Mouse (Mus musculus): ENCODE results near the gene Hepacam2. TPM values are rescaled to one million over a fixed set of nuclear protein-coding genes. Genes with fewer than 3 reads are reported as not detected.
A peak's percentile ranks its signal among the peaks of the same experiment; 100 is the strongest.

The Hepacam2 gene
- polyA plus RNA-seq, 1 experiment from 2014 or later = 0.06 TPM

- no peak overlapping the region for H3K4me3 ChIP-seq (ENCODE audit: inconsistent target)
- no peak overlapping the region for H3K27ac ChIP-seq
- 0% methylated on average over 2 of the region's 2 CpGs for WGBS (ENCODE audit: missing documents)
- H3K36me3 ChIP-seq (ENCODE audit: inconsistent target) = no peaks in the 10 kb centered on the region
- H3K79me2 ChIP-seq (ENCODE audit: inconsistent target) = peaks cover 30% of the 10 kb centered on the region
Measured at GRCm38 (mm10) chr6:3496210-3496609, 1.9 kb downstream of the Hepacam2 start.

GRCm38 (mm10) chr6:3494285-3494684 lies 3.8 kb downstream of the Hepacam2 start:
- WGBS (ENCODE audit: missing documents) = 91% methylated on average over 5 of the region's 5 CpGs
- Histone ChIP-seq H3K4me3 (ENCODE audit: inconsistent target) (no peak overlapping the region), H3K27ac (no peak overlapping the region), H3K36me3 (ENCODE audit: inconsistent target) (no peaks in the 10 kb centered on the region), H3K79me2 (ENCODE audit: inconsistent target) (peaks cover 11% of the 10 kb centered on the region)

- Histone ChIP-seq H3K4me3 (ENCODE audit: inconsistent target) (no peak overlapping the region), H3K79me2 (ENCODE audit: inconsistent target) (no peaks in the 10 kb centered on the region), H3K36me3 (ENCODE audit: inconsistent target) (no peaks in the 10 kb centered on the region), H3K27ac (no peak overlapping the region)
- 42% methylated on average over 1 of the region's 1 CpGs for WGBS (ENCODE audit: missing documents)
Measured at GRCm38 (mm10) chr6:3487355-3487754, 10.7 kb downstream of the Hepacam2 start.

DNA sequence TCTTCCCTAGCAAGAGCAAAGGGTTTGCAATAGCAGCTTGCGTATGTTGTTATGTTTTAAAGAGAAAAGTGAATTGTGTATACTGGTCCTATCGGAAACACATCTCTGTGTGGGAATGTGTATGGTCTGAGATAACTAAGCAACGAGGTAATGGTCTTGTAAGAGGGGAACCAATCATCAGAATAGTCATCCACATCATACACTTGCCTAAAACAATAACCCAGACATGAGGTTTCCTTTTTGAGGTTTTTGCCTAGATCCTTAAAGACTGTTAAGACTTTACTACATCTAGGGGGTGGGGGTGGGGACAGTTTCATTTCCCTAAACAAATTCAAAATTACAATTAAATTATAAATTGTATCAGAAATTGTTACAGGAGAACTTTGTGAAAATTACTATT lies 13.0 kb downstream of the Hepacam2 start:
- Histone ChIP-seq H3K4me3 (ENCODE audit: inconsistent target) (no peak overlapping the region), H3K27ac (no peak overlapping the region), H3K79me2 (ENCODE audit: inconsistent target) (no peaks in the 10 kb centered on the region), H3K36me3 (ENCODE audit: inconsistent target) (no peaks in the 10 kb centered on the region)
- 47% methylated on average over 3 of the region's 3 CpGs for WGBS (ENCODE audit: missing documents)

DNA sequence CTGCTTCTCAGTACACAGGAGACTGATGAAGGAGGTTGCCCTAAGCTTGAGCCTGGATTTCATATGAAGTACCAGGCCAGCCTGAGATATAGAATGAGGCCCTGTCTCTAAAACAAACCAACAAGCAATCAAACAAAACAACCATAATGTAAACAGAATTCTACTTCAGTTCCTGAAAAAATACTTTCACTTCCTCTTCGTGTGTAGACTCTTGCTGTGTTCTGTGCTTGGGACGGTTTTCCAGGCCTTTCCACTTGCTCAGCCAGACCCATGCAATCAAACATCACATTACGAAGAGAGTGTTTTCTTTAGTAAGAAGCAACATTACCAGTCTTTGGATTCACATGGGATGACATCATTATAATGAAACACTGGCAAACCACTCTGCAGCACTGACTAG lies 16.4 kb downstream of the Hepacam2 start:
- H3K79me2 ChIP-seq (ENCODE audit: inconsistent target) = no peaks in the 10 kb centered on the region
- WGBS (ENCODE audit: missing documents) = 15% methylated on average over 3 of the region's 3 CpGs
- no peaks in the 10 kb centered on the region for H3K36me3 ChIP-seq (ENCODE audit: inconsistent target)
- H3K4me3 ChIP-seq (ENCODE audit: inconsistent target) = no peak overlapping the region
- 0 out of 2 replicates have a peak overlapping the region, but pooled peaks have one; percentile 5 for H3K27ac ChIP-seq

DNA sequence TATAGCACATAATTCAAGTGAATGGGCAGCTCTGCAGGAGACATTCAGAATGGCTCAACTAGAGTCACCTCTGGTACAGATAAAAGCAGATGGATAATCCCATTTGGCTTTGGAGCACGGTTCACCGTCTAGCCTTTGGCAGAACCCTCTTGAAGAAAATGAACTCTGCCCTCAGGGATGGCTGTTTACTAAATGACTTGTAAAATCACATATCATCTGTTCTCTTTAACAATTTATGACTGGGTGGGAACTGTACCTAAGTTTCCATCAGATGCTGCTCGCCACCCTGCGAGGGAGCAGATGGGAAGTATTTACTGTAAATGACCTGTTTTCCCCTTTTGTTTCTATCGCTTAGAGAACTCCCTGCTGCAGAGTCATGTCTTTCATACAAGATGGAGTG lies 18.2 kb downstream of the Hepacam2 start:
- H3K27ac ChIP-seq = no peak overlapping the region
- H3K79me2 ChIP-seq (ENCODE audit: inconsistent target) = no peaks in the 10 kb centered on the region
- no peak overlapping the region for H3K4me3 ChIP-seq (ENCODE audit: inconsistent target)
- no peaks in the 10 kb centered on the region for H3K36me3 ChIP-seq (ENCODE audit: inconsistent target)
- whole genome bisulfite sequencing (ENCODE audit: missing documents) = 91% methylated on average over 5 of the region's 5 CpGs

DNA sequence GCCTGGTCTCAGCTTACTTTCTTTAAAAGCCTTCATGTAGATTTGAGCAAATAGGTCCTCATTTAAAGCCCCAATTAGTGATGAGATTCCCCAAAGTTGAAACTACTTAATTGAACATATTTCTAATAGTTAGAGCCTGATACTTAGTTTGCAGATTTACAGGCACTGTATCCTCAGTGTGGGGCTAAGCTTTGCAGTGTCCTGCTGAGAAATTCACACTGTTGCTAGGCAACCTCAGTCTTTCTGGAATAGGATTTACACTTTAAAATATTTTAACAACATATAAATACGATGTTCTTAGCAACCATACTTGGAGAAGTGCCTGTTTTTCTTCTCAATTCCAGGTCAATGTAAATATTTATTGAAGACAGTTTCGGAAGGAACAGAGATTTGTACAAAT lies 21.8 kb downstream of the Hepacam2 start:
- WGBS (ENCODE audit: missing documents) = 83% methylated on average over 2 of the region's 2 CpGs
- Histone ChIP-seq H3K36me3 (ENCODE audit: inconsistent target) (no peaks in the 10 kb centered on the region), H3K79me2 (ENCODE audit: inconsistent target) (no peaks in the 10 kb centered on the region), H3K27ac (no peak overlapping the region), H3K4me3 (ENCODE audit: inconsistent target) (no peak overlapping the region)

DNA sequence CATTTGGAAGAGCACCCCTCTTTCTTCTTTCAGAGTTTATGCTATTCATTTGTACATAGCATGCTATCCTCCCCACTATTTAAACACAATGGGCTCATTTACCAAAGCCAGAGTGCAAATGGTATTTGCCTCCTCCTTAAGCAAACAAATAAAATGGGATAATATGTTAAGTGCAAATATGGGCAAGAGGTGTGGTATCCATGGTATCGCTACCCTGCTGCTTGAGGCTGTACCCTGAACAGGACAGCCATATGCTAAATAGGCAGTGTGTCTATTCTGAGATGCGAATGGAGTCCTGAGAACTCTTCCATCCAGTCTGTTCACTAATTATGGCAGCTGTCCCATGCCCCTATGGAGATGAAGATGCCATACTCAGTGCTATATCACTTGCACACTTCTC lies 27.4 kb downstream of the Hepacam2 start:
- Histone ChIP-seq H3K27ac (no peak overlapping the region), H3K79me2 (ENCODE audit: inconsistent target) (no peaks in the 10 kb centered on the region), H3K4me3 (ENCODE audit: inconsistent target) (no peak overlapping the region), H3K36me3 (ENCODE audit: inconsistent target) (no peaks in the 10 kb centered on the region)
- WGBS (ENCODE audit: missing documents) = 100% methylated on average over 1 of the region's 2 CpGs

GRCm38 (mm10) chr6:3468627-3469026 lies 29.5 kb downstream of the Hepacam2 start:
- no peak overlapping the region for H3K4me3 ChIP-seq (ENCODE audit: inconsistent target)
- 22% methylated on average over 1 of the region's 1 CpGs for WGBS (ENCODE audit: missing documents)

GRCm38 (mm10) chr6:3463594-3463993 lies 34.5 kb downstream of the Hepacam2 start:
- 88% methylated on average over 2 of the region's 2 CpGs for WGBS (ENCODE audit: missing documents)
- H3K4me3 ChIP-seq (ENCODE audit: inconsistent target) = no peak overlapping the region

More at GRCm38 (mm10) chr6:3468627-3469026, 29.5 kb downstream of the Hepacam2 start:
- Histone ChIP-seq H3K27ac (no peak overlapping the region), H3K36me3 (ENCODE audit: inconsistent target) (no peaks in the 10 kb centered on the region), H3K79me2 (ENCODE audit: inconsistent target) (no peaks in the 10 kb centered on the region)

GRCm38 (mm10) chr6:3463026-3463425 lies 35.1 kb downstream of the Hepacam2 start:
- Histone ChIP-seq H3K4me3 (ENCODE audit: inconsistent target) (no peak overlapping the region), H3K79me2 (ENCODE audit: inconsistent target) (no peaks in the 10 kb centered on the region), H3K27ac (no peak overlapping the region), H3K36me3 (ENCODE audit: inconsistent target) (no peaks in the 10 kb centered on the region)
- WGBS (ENCODE audit: missing documents) = 46% methylated on average over 6 of the region's 6 CpGs

More at GRCm38 (mm10) chr6:3463594-3463993, 34.5 kb downstream of the Hepacam2 start:
- no peaks in the 10 kb centered on the region for H3K36me3 ChIP-seq (ENCODE audit: inconsistent target)
- no peaks in the 10 kb centered on the region for H3K79me2 ChIP-seq (ENCODE audit: inconsistent target)
- H3K27ac ChIP-seq = no peak overlapping the region

DNA sequence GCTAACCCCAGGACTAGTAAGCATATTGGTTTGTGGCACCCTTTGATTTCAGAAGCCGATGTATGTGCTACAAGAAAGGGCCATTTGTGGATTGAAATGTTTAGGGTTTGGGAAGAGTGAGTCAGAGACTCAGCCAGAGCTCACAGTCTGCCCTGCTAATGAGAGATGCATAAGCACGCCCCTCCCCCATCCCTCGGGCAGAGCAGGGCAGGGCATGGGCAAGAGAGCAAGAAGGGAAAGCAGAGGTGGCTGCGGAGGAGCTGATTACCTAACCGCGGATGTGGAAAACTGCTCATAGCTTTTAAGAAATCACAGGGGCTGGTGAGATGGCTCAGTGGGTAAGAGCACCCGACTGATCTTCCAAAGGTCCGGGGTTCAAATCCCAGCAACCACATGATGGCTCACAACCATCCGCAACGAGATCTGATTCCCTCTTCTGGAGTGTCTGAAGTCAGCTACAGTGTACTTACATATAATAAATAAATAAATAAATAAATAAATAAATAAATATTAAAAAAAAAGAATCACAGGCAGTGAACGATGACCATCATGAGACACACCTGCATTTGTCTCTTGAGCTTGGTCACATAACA lies 42.1 kb downstream of the Hepacam2 start:
- H3K4me3 ChIP-seq (ENCODE audit: inconsistent target) = no peak overlapping the region
- H3K79me2 ChIP-seq (ENCODE audit: inconsistent target) = no peaks in the 10 kb centered on the region
- H3K27ac ChIP-seq = no peak overlapping the region
- no peaks in the 10 kb centered on the region for H3K36me3 ChIP-seq (ENCODE audit: inconsistent target)
- 54% methylated on average over 11 of the region's 11 CpGs for WGBS (ENCODE audit: missing documents)

- no peak overlapping the region for H3K4me3 ChIP-seq (ENCODE audit: inconsistent target)
- 77% methylated on average over 5 of the region's 5 CpGs for WGBS (ENCODE audit: missing documents)
- H3K27ac ChIP-seq = no peak overlapping the region
- H3K36me3 ChIP-seq (ENCODE audit: inconsistent target) = no peaks in the 10 kb centered on the region
- H3K79me2 ChIP-seq (ENCODE audit: inconsistent target) = no peaks in the 10 kb centered on the region
Measured at GRCm38 (mm10) chr6:3454421-3454820, 43.7 kb downstream of the Hepacam2 start.

DNA sequence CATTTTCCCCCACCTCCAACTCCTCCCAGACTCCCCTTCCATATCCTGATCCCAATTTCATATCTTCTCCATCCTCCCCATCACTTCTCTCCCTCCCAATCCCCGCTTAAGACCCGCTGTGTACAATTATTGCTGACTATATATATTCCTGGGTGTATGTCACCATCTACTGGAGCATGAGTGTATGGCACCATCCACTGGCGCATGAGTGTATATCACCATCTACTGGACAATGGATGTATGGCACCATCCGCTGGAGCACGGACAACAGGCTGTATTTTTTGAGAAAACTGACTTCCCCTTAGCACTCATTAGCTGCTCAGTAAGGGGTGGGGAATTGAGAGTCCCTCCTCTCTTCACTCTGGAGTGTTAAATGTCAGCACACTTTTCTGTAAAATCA lies 50.7 kb downstream of the Hepacam2 start:
- H3K36me3 ChIP-seq (ENCODE audit: inconsistent target) = no peaks in the 10 kb centered on the region
- no peak overlapping the region for H3K27ac ChIP-seq
- H3K4me3 ChIP-seq (ENCODE audit: inconsistent target) = no peak overlapping the region
- H3K79me2 ChIP-seq (ENCODE audit: inconsistent target) = no peaks in the 10 kb centered on the region
- 5% methylated on average over 5 of the region's 5 CpGs for WGBS (ENCODE audit: missing documents)

- no peaks in the 10 kb centered on the region for H3K36me3 ChIP-seq (ENCODE audit: inconsistent target)
- WGBS (ENCODE audit: missing documents) = 42% methylated on average over 1 of the region's 1 CpGs
- no peak overlapping the region for H3K27ac ChIP-seq
- no peaks in the 10 kb centered on the region for H3K79me2 ChIP-seq (ENCODE audit: inconsistent target)
- no peak overlapping the region for H3K4me3 ChIP-seq (ENCODE audit: inconsistent target)
Measured at GRCm38 (mm10) chr6:3443905-3444304, 54.2 kb downstream of the Hepacam2 start.

DNA sequence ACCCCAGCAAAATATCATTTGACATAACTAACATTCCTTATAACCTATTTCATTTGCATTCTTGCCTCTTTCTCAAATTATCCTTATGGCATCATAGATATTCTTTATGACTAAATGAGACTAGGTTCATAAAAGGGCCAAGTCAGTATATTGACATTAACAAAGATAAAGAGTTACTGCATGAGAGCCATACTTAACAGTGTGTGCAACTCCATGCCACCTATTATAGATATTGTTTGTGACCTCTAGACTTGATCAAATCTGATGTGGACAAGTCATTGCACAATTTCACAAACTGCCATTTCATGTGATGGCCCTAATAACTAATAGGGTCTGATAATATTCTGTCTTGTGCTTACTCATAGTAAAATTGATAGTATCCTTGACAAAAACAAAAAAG lies 62.0 kb downstream of the Hepacam2 start:
- no peaks in the 10 kb centered on the region for H3K79me2 ChIP-seq (ENCODE audit: inconsistent target)
- no peak overlapping the region for H3K4me3 ChIP-seq (ENCODE audit: inconsistent target)
- H3K36me3 ChIP-seq (ENCODE audit: inconsistent target) = no peaks in the 10 kb centered on the region
- H3K27ac ChIP-seq = no peak overlapping the region

Measured in macrophage (primary cell).